Mouse (Mus musculus) small intestine, adult 2 months (tissue): ENCODE measurements around the gene Ces2h.

Source experiments
- CTCF ChIP-seq: fragments of 200-500 bp; IDR thresholded peaks from 2 replicates; pipeline ENCODE4 v1.5.1; 2012; ENCODE audit warnings: low read depth, mild to moderate bottlenecking, control low read depth, inconsistent platforms, low read length, moderate library complexity, mixed read lengths; ENCODE audit not compliant: insufficient replicate concordance, insufficient read length; ENCODE audit errors: extremely low read depth
- POLR2A ChIP-seq: fragments of 200-500 bp; IDR thresholded peaks from 2 replicates; pipeline ENCODE4 v1.6.1; 2012; ENCODE audit warnings: low read depth, mild to moderate bottlenecking, control low read depth, inconsistent platforms, low read length, moderate library complexity

DNA sequence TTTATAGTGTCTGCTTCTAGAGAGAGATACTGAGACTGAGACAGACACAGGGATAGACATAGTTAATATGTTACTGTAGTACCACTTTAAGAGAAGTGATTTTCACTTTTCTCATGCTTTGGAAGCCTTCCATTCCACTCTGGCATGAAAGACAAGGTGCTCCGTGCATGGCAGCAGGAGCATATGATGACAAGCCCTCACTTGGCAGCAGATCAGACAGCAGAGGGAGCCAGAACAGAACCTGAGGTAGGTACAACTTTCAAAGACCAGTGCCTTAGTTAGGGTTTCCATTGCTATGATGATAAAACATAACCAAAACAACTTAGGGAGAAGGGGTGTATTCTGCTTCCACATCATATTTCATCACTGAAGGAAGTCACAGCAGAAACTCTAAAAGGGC lies 22.4 kb downstream of the Ces2h start:
- TF ChIP-seq CTCF: no peak
- TF ChIP-seq POLR2A: no peak
